Comparison of ENCODE assay signal across 15 mouse cellular contexts in the genomic region with DNA sequence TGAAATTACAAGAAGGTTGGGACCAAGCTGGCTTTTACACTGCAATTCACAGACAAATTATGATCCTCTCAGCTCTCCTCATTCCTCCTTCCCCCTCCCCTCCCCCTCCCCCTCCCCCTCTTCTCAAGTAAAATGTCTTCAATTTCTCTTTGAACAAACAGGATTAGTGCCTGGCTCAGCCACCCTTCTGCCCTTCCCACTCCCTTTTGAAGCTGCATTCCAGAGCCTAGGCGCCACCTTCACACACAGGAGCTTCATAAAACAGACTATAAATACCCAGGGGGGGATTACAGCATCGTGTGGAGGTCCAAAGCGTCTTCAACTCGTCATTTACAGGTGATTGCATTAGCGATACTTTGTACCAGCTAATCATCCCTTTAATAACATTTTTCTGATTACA. TPM values are rescaled to one million over a fixed set of nuclear protein-coding genes. Genes with fewer than 3 reads are reported as not detected.
DNase-seq lines count a peak whose midpoint lies in the region; ATAC-seq and TF ChIP-seq lines count a peak whose summit lies in the region.
"Had no signal": no experiment of that assay in that cellular context is flagged by ENCODE, and none has a peak within 500 bp of the region (broad histone marks: within the 10 kb centered on the region; RNA-seq: fewer than 3 reads in every experiment).

No protein-coding gene starts in this region.

- H3K4me1 ChIP-seq in heart, embryonic 11.5 days (ENCODE audit: control insufficient read depth, insufficient read depth, low read length): peaks cover 53% of the 10 kb centered on the region
- peaks cover 6% of the 10 kb centered on the region for H3K4me1 ChIP-seq in heart, adult 2 months (ENCODE audit: control insufficient read depth, insufficient read depth, low read length)
- H3K4me1 ChIP-seq in lung, embryonic 14.5 days (ENCODE audit: insufficient read depth): peaks cover 24% of the 10 kb centered on the region

- ATAC-seq in heart, embryonic 11.5 days (replicated peaks; ENCODE audit: insufficient number of reproducible peaks, low FRiP score, low TSS enrichment): no peak
- ATAC-seq in lung, embryonic 14.5 days (ENCODE audit: insufficient read depth): no peak
- ATAC-seq: inflammation-experienced regulatory T-cells, adult 6 months had no signal

- no peak for TF ChIP-seq POLR2A in heart, adult 2 months (IDR thresholded peaks at IDR 0.05; ENCODE audit: insufficient read depth, low read depth, low read length)

- H3K9me3 ChIP-seq in heart, embryonic 11.5 days (replicated peaks; ENCODE audit: control insufficient read depth, low read length): no peaks in the 10 kb centered on the region
- H3K9me3 ChIP-seq in lung, embryonic 14.5 days (ENCODE audit: low read depth, low read length): no peaks in the 10 kb centered on the region
- H3K9me3 ChIP-seq: neural tube, embryonic 15.5 days had no signal

- H3K79me2 ChIP-seq in heart, adult 2 months (replicated peaks; ENCODE audit: control insufficient read depth, insufficient read depth, low read length): no peaks in the 10 kb centered on the region

- TF ChIP-seq EP300 in heart, adult 2 months (IDR thresholded peaks at IDR 0.05; ENCODE audit: insufficient read depth, low read depth, low read length): no peak

- H3K9ac ChIP-seq in heart, embryonic 11.5 days (ENCODE audit: low read depth, low read length): no peak overlapping the region
- H3K9ac ChIP-seq in heart, adult 2 months (ENCODE audit: low read depth, low read length): no peak overlapping the region
- H3K9ac ChIP-seq in lung, embryonic 14.5 days: no peak overlapping the region
- H3K9ac ChIP-seq: neural tube, embryonic 15.5 days had no signal

- H3K27me3 ChIP-seq in heart, embryonic 11.5 days (ENCODE audit: control insufficient read depth, insufficient read depth, low read length): no peaks in the 10 kb centered on the region
- H3K27me3 ChIP-seq in heart, adult 2 months (ENCODE audit: control insufficient read depth, insufficient read depth, low read length): no peaks in the 10 kb centered on the region
- H3K27me3 ChIP-seq in lung, embryonic 14.5 days (ENCODE audit: insufficient read depth, low read length): no peaks in the 10 kb centered on the region
- H3K27me3 ChIP-seq: neural tube, embryonic 15.5 days had no signal

- intact Hi-C loops in heart, adult 2 months (cut with DNase I): no loop called here
- intact Hi-C loops in left cerebral cortex, postnatal 25 days (cut with DNase I): no loop called here

- H3K27ac ChIP-seq in heart, embryonic 11.5 days (ENCODE audit: low read depth, low read length): 0 out of 2 replicates have a peak overlapping the region, but pooled peaks have one; percentile 1
- no peak overlapping the region for H3K27ac ChIP-seq in heart, adult 2 months
- peak overlapping the region; percentile 63 for H3K27ac ChIP-seq in lung, embryonic 14.5 days (ENCODE audit: low read depth)
- H3K27ac ChIP-seq: layer of hippocampus, adult 2 months; neural tube, embryonic 15.5 days had no signal

- 24% methylated on average over 5 of the region's 5 CpGs for WGBS in heart, embryonic 11.5 days (ENCODE audit: insufficient replicate concordance)
- WGBS in heart, adult 2 months: 48% methylated on average over 5 of the region's 5 CpGs
- 8% methylated on average over 5 of the region's 5 CpGs for WGBS in lung, embryonic 14.5 days

- H3K4me2 ChIP-seq in heart, embryonic 11.5 days: peak overlapping the region; percentile 9
- H3K4me2 ChIP-seq in lung, embryonic 14.5 days: no peak overlapping the region
- H3K4me2 ChIP-seq: neural tube, embryonic 15.5 days had no signal

- H3K4me3 ChIP-seq in heart, embryonic 11.5 days (ENCODE audit: low read depth, low read length): no peak overlapping the region
- no peak overlapping the region for H3K4me3 ChIP-seq in heart, adult 2 months
- no peak overlapping the region for H3K4me3 ChIP-seq in lung, embryonic 14.5 days (ENCODE audit: low read depth, low read length)
- H3K4me3 ChIP-seq: layer of hippocampus, adult 2 months; neural tube, embryonic 15.5 days had no signal

- no peak for DNase-seq in heart, adult 2 months
- DNase-seq in lung, embryonic 14.5 days: peak; percentile 35
- DNase-seq in lung, adult 18-20 months: no peak
- peak; percentile 73 for DNase-seq in R1 (ENCODE audit: low read depth, low spot score)
- peak; percentile 30 for DNase-seq in mesoderm, embryonic 11.5 days (ENCODE audit: low read depth, low spot score)
- DNase-seq in left cerebral cortex, postnatal 25 days (ENCODE audit: low spot score in 2 of 2): no peak
- no peak for DNase-seq in adrenal gland, postnatal 14 days
- DNase-seq: cerebellum, adult 18-20 months; heart, postnatal 36 days; retina, postnatal 1 day had no signal

- TF ChIP-seq CTCF in heart, adult 2 months (IDR thresholded peaks at IDR 0.05): no peak
- TF ChIP-seq CTCF in lung, embryonic 14.5 days (IDR thresholded peaks at IDR 0.05; ENCODE audit: low read depth): no peak

- H3K36me3 ChIP-seq in heart, embryonic 11.5 days (ENCODE audit: control insufficient read depth, insufficient read depth, low read length): peaks cover 3% of the 10 kb centered on the region; the same call in 1 of the 2 replicates
- peaks cover 3% of the 10 kb centered on the region; the same call in 1 of the 2 replicates for H3K36me3 ChIP-seq in heart, adult 2 months (ENCODE audit: control insufficient read depth, insufficient read depth, low read length)
- no peaks in the 10 kb centered on the region for H3K36me3 ChIP-seq in lung, embryonic 14.5 days (ENCODE audit: insufficient read depth)
- H3K36me3 ChIP-seq: neural tube, embryonic 15.5 days had no signal

RNA-seq across cellular contexts. Expression of gene Hspb8, which starts 6.5 kb away (rescaled TPM):
- 34.9 and 35.3 TPM in 2 replicates for polyA plus RNA-seq in heart, embryonic 11.5 days (2014; fragmentation: Nextera tagmentation; extraction: Ambion mirVana)
- total RNA-seq in heart, adult 2 months (2021): 100 to 1,000 TPM; 419 to 483 TPM
- 552 and 677 TPM in 2 replicates for polyA plus RNA-seq in heart, adult 2 months (2012; rRNA removed)
- 8.1 and 11.1 TPM in 2 replicates for polyA plus RNA-seq in lung, embryonic 14.5 days (2014; fragmentation: Nextera tagmentation; extraction: Ambion mirVana)
- total RNA-seq in left cerebral cortex, postnatal 25 days (2021): 10 to 100 TPM; 11.7 to 12.5 TPM
- total RNA-seq in adrenal gland, postnatal 14 days (2021): 37.7 and 45.9 TPM in 2 replicates
- total RNA-seq: monocyte, adult 5-6 weeks had no signal
- polyA plus RNA-seq: inflammation-experienced regulatory T-cells, adult 6 months had no signal

Comparison
In these comparisons a context has a peak if more than half of its experiments do, and no peak if none do; other contexts are left out.
1. DNase-seq: peak in lung, embryonic 14.5 days (single experiment), R1 (single experiment) and mesoderm, embryonic 11.5 days (single experiment); none in heart, adult 2 months (0 of 2), lung, adult 18-20 months (0 of 2), left cerebral cortex, postnatal 25 days (0 of 2) and adrenal gland, postnatal 14 days (single experiment).